In genomic region chr2:156784891-156785290, GRCm38 (mm10) we compare ENCODE assay signal across 23 mouse cellular contexts.
"Had no signal": no experiment of that assay in that cellular context is flagged by ENCODE, and none has a peak within 500 bp of the region (broad histone marks: within the 10 kb centered on the region; RNA-seq: fewer than 3 reads in every experiment).

No protein-coding gene starts in this region.

- H3K9ac ChIP-seq: liver, embryonic 14.5 days; lung, embryonic 15.5 days; midbrain, embryonic 13.5 days; neural tube, embryonic 13.5 days; stomach, embryonic 15.5 days had no signal

- H3K36me3 ChIP-seq: lung, embryonic 15.5 days; midbrain, embryonic 10.5 days; midbrain, embryonic 13.5 days; neural tube, embryonic 13.5 days; stomach, embryonic 15.5 days had no signal

- H3K4me2 ChIP-seq: lung, embryonic 15.5 days; midbrain, embryonic 13.5 days; neural tube, embryonic 13.5 days; stomach, embryonic 15.5 days had no signal

- H3K27me3 ChIP-seq: lung, embryonic 15.5 days; midbrain, embryonic 13.5 days; neural tube, embryonic 13.5 days; stomach, embryonic 15.5 days had no signal

- H3K4me3 ChIP-seq: layer of hippocampus, adult 2 months; left cerebral cortex, adult 2 months; lung, embryonic 15.5 days; megakaryocyte, embryonic 14.5 days; midbrain, embryonic 10.5 days; midbrain, embryonic 13.5 days; myocyte; neural tube, embryonic 13.5 days; stomach, embryonic 15.5 days had no signal

- H3K9me3 ChIP-seq: lung, embryonic 15.5 days; midbrain, embryonic 10.5 days; neural tube, embryonic 13.5 days; stomach, embryonic 15.5 days had no signal

- ATAC-seq: intestine, embryonic 16.5 days; midbrain, embryonic 13.5 days; midbrain, embryonic 16.5 days had no signal

- H3K27ac ChIP-seq: kidney, postnatal 0 days; layer of hippocampus, adult 2 months; left cerebral cortex, adult 2 months; lung, embryonic 15.5 days; midbrain, embryonic 10.5 days; midbrain, embryonic 13.5 days; neural tube, embryonic 13.5 days had no signal

- DNase-seq: kidney, adult 2 months; kidney, postnatal 25 days; layer of hippocampus, adult 9-11 months; lung, adult 18-20 months; lung, postnatal 10 days; lung, postnatal 36 days; retina, postnatal 1 day; right cerebral cortex, postnatal 25 days; spleen, adult 18-20 months; thymus, postnatal 25 days had no signal
